Mouse (Mus musculus) neural tube, postnatal 0 days (tissue): ENCODE measurements around the gene Tbx3. TPM values are rescaled to one million over a fixed set of nuclear protein-coding genes. Genes with fewer than 3 reads are reported as not detected.

Source experiments
- polyA plus RNA-seq: library from polyadenylated mRNA; unstranded; fragments of >200 nt; fragmentation: Nextera tagmentation; extraction: Ambion mirVana; gene quantifications from 2 replicates; pipeline ENCODE4 v1.2.1, GENCODE M21; 2015

Gene Tbx3
- polyA plus RNA-seq: 3.3 and 3.8 TPM in 2 replicates

GRCm38 (mm10) chr5:119670566-119671108 lies at the start of gene Tbx3:
TSS of gene Tbx3 (plus strand) at chr5:119670669.

Other genes starting within 250 kb of the Tbx3 start
- gene Tbx5, start 162.0 kb downstream of the Tbx3 start, polyA plus RNA-seq: 0.06 and 0.08 TPM in 2 replicates